Mouse (Mus musculus) limb, embryonic 14.5 days (tissue): ENCODE measurements around the gene Gm16503. TPM values are rescaled to one million over a fixed set of nuclear protein-coding genes. Genes with fewer than 3 reads are reported as not detected.

Experiments
- ATAC-seq: fragments of 200-750 bp; cut with Nextera tagmentation; 2 replicates; pipeline ENCODE4 v1.8.0; 2017; ENCODE audit warnings: low read depth, moderate number of reproducible peaks, moderate TSS enrichment; ENCODE audit not compliant: low FRiP score
- DNase-seq: peaks from one replicate; pipeline ENCODE4 v3.0.0-alpha.2; 2015; ENCODE audit warnings: low spot score
- H3K27ac ChIP-seq: fragments of 300-500 bp; sonication (generic); replicated peaks from 2 replicates; pipeline ENCODE4 v1.5.1; 2014; ENCODE audit warnings: low read depth, mild to moderate bottlenecking, low read length, moderate library complexity, mixed read lengths
- H3K27me3 ChIP-seq: fragments of 300-500 bp; sonication (generic); 2 replicates; pipeline ENCODE4 v1.6.1; 2014; ENCODE audit warnings: low read length, mixed read lengths; ENCODE audit not compliant: control insufficient read depth, insufficient read depth
- H3K36me3 ChIP-seq: fragments of 300-500 bp; sonication (generic); 2 replicates; pipeline ENCODE4 v1.6.1; 2014; ENCODE audit warnings: mild to moderate bottlenecking, low read length, moderate library complexity, mixed read lengths; ENCODE audit not compliant: control insufficient read depth, insufficient read depth
- H3K4me1 ChIP-seq: fragments of 300-500 bp; sonication (generic); 2 replicates; pipeline ENCODE4 v1.6.1; 2014; ENCODE audit warnings: antibody characterized with exemption, low read length, mixed read lengths; ENCODE audit not compliant: control insufficient read depth, insufficient read depth
- H3K4me2 ChIP-seq: fragments of 300-500 bp; sonication (generic); replicated peaks from 2 replicates; pipeline ENCODE4 v1.6.1; 2014; ENCODE audit warnings: low read depth, mild to moderate bottlenecking, low read length, moderate library complexity; ENCODE audit not compliant: severe bottlenecking
- H3K4me3 ChIP-seq: fragments of 300-500 bp; sonication (generic); replicated peaks from 2 replicates; pipeline ENCODE4 v1.5.1; 2014; ENCODE audit warnings: low read length
- H3K9ac ChIP-seq: fragments of 300-500 bp; sonication (generic); 2 replicates; pipeline ENCODE4 v1.6.1; 2014; ENCODE audit warnings: mild to moderate bottlenecking, low read depth, low read length, moderate library complexity; ENCODE audit not compliant: severe bottlenecking
- H3K9me3 ChIP-seq: fragments of 300-500 bp; sonication (generic); 2 replicates; pipeline ENCODE4 v1.6.1; 2016; ENCODE audit warnings: low read length; ENCODE audit not compliant: control insufficient read depth
- POLR2A ChIP-seq: fragments of 200-500 bp; IDR thresholded peaks from 2 replicates; pipeline ENCODE4 v1.8.0; 2012; ENCODE audit warnings: inconsistent platforms, mild to moderate bottlenecking, moderate library complexity, borderline replicate concordance; ENCODE audit not compliant: insufficient read depth, insufficient read length; ENCODE audit errors: extremely low read depth
- WGBS: fragments of 180-500 bp; shearing (Covaris S2); extraction: QIAGEN DNeasy Blood & Tissue Kit; methylation state at CpG from one replicate; pipeline ENCODE4 v1.1.7; 2014; 5-methylcytosine and 5-hydroxymethylcytosine counted together
- polyA plus RNA-seq, 2 experiments: library from polyadenylated mRNA; depleted of rRNA in 1 of 2; stranded (reverse) in 1 of 2; unstranded in 1 of 2; fragments of >200 nt; fragmentation: Nextera tagmentation in 1 of 2; extraction: Ambion mirVana in 1 of 2; gene quantifications; 2 replicates each; pipeline versions ENCODE4 v1.2.1 to v1.2.3; 2012 to 2014

Gm16503 gene
- polyA plus RNA-seq, 2 experiments, result 0.41 to 0.85 TPM

GRCm38 (mm10) chr4:147586511-147587473 is 46.8 kb downstream of the Gm16503 start:
- TF ChIP-seq POLR2A, result no peak
- no peaks in the 10 kb centered on the region for H3K4me1 ChIP-seq
- H3K4me3 ChIP-seq, result no peak overlapping the region
- H3K9me3 ChIP-seq, result peaks cover 24% of the 10 kb centered on the region
- H3K27me3 ChIP-seq, result no peaks in the 10 kb centered on the region
- ATAC-seq, result no peak
- H3K27ac ChIP-seq, result no peak overlapping the region
- no peak overlapping the region for H3K4me2 ChIP-seq
- no peak for DNase-seq
- H3K9ac ChIP-seq, result no peak overlapping the region
- WGBS, result 56% methylated on average over 1 of the region's 1 CpGs
- H3K36me3 ChIP-seq, result no peaks in the 10 kb centered on the region

Other genes with a start within 250 kb of the Gm16503 start
- 0.04 TPM in 1 of 2 replicates, not detected in the other for gene Zfp988, start 234.5 kb upstream of the Gm16503 start, polyA plus RNA-seq (2012; rRNA removed)
- 0.14 TPM in 1 of 2 replicates, not detected in the other for gene Zfp988, start 234.5 kb upstream of the Gm16503 start, polyA plus RNA-seq (2014; fragmentation: Nextera tagmentation; extraction: Ambion mirVana)
- gene Zfp978, start 178.9 kb upstream of the Gm16503 start, polyA plus RNA-seq (2012; rRNA removed), result not detected in 2 replicates
- 0.23 TPM in 1 of 2 replicates, not detected in the other for gene Zfp978, start 178.9 kb upstream of the Gm16503 start, polyA plus RNA-seq (2014; fragmentation: Nextera tagmentation; extraction: Ambion mirVana)
- 1.6 and 3.4 TPM in 2 replicates for gene Zfp982, start 47.8 kb upstream of the Gm16503 start, polyA plus RNA-seq (2012; rRNA removed)
- gene Zfp982, start 47.8 kb upstream of the Gm16503 start, polyA plus RNA-seq (2014; fragmentation: Nextera tagmentation; extraction: Ambion mirVana), result 6.4 TPM in 2 replicates
- gene Zfp985, start 13.1 kb downstream of the Gm16503 start, polyA plus RNA-seq (2012; rRNA removed), result 0.03 and 0.09 TPM in 2 replicates
- gene Zfp985, start 13.1 kb downstream of the Gm16503 start, polyA plus RNA-seq (2014; fragmentation: Nextera tagmentation; extraction: Ambion mirVana), result 0.21 and 0.25 TPM in 2 replicates
- gene Zfp979, start 102.3 kb downstream of the Gm16503 start, polyA plus RNA-seq (2012; rRNA removed), result 1.2 and 1.7 TPM in 2 replicates
- gene Zfp979, start 102.3 kb downstream of the Gm16503 start, polyA plus RNA-seq (2014; fragmentation: Nextera tagmentation; extraction: Ambion mirVana), result 2.2 and 2.3 TPM in 2 replicates
- gene Zfp534, start 162.3 kb downstream of the Gm16503 start, polyA plus RNA-seq (2012; rRNA removed), result not detected in 2 replicates
- not detected in 2 replicates for gene Zfp534, start 162.3 kb downstream of the Gm16503 start, polyA plus RNA-seq (2014; fragmentation: Nextera tagmentation; extraction: Ambion mirVana)